Mouse (Mus musculus) erythroblast, embryonic 14.5 days (primary cell): ENCODE data around the gene Fam184a.

Experiments
- GATA1 ChIP-seq: IDR thresholded peaks from 2 replicates; pipeline ENCODE4 v1.6.1; 2012; ENCODE audit warnings: low read length, inconsistent platforms, mixed read lengths
- TAL1 ChIP-seq: IDR thresholded peaks from 3 replicates; pipeline ENCODE4 v1.6.1; 2012; ENCODE audit warnings: low read length, inconsistent platforms, mixed read lengths

GRCm38 (mm10) chr10:53641507-53641906 is 109.4 kb downstream of the Fam184a start:
- TF ChIP-seq GATA1 (no peak), TAL1 (no peak)
